Mouse (Mus musculus) ES-E14 (cell line): ENCODE data around the gene Myh10.

Source experiments
- CHD2 ChIP-seq: IDR thresholded peaks from 2 replicates; pipeline ENCODE4 v1.6.1; 2014; ENCODE audit warnings: mild to moderate bottlenecking, low read depth, low read length, inconsistent platforms
- MAFK ChIP-seq: IDR thresholded peaks from 2 replicates; pipeline ENCODE4 v1.6.1; 2014; ENCODE audit warnings: mild to moderate bottlenecking, low read depth, low read length, inconsistent platforms; ENCODE audit not compliant: insufficient read depth

DNA sequence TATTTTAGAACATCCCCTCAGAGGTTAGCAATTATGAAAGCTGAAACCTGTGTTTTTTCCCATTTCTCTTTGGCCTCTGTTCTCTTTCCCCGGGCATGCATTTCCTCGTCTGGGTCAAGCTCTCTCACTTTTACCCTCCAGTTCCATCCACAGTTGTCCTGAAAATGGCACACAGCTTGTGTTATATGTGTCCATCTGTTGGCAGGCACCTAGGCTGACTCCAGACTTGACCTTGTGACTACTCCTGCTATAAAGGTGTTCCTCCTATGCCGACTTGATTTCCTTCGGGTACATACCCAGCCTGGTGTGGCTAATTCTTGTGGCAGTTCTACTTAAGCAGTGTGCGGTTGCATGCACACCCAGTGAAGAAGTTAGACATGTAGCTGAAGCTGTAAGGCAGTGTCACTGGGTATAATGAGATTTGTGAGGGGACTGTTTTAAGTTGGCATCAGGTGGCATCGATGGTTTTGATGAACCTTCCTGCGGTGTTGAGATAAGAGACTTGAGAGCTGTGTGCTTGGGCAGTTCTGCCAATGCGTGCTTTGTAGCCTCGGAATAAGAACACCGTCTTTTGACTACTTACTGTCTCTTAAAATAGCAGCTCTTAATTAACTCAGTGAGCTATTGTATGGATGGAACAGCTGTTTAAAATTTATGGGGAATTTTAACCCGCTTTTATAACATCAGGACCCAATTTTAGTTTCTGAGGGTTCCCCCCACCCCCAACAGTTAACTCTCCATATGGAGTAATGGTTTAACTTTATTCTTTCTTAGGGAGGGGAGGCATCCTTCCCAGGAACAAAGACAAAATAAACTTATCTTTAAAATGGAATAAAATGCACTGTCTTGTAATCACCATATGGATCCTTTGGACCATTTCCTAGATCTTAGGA is 65.3 kb downstream of the Myh10 start:
- no peak for TF ChIP-seq CHD2
- no peak for TF ChIP-seq MAFK
